Mouse (Mus musculus): ENCODE data around the gene Commd4. TPM values are rescaled to one million over a fixed set of nuclear protein-coding genes. Genes with fewer than 3 reads are reported as not detected.

Commd4 gene
- polyA plus RNA-seq, 1 experiment from 2014 or later = 90.3 TPM

- Histone ChIP-seq H3K9ac (no peak overlapping the region), H3K27me3 (replicated peaks) (no peaks in the 10 kb centered on the region), H3K27ac (no peak overlapping the region), H3K9me3 (no peaks in the 10 kb centered on the region), H3K36me3 (peaks cover 6% of the 10 kb centered on the region; the same call in 1 of the 2 replicates), H3K4me1 (peaks cover 7% of the 10 kb centered on the region), H3K4me3 (replicated peaks) (no peak overlapping the region), H3K4me2 (no peak overlapping the region)
- ATAC-seq (ENCODE audit: insufficient read depth, low FRiP score, low read depth) = no peak
- WGBS = 90% methylated on average over 7 of the region's 7 CpGs
Observed at GRCm38 (mm10) chr9:57156383-57156782, 1.7 kb downstream of the Commd4 start.

DNA sequence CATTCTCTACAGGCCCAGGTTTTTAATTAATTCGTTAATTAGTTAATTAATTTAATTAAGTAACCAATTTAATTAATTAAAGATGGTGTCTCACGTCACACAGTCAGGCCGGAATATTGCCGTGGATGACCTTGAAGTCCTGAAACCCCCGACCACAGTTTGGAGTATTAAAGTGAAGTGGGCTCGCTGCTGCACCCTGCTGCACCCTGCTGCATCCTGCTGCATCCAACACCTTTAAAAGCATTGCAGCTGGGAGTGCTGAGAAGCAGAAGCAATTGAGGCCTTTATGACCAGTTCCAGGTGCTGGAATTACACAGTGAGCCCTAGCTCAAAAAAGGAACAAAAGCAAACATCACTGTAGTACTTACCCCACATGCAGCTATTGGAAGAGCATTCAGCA lies 5.8 kb downstream of the Commd4 start:
- H3K27ac ChIP-seq = no peak overlapping the region
- no peaks in the 10 kb centered on the region for H3K27me3 ChIP-seq (replicated peaks)
- peaks cover 6% of the 10 kb centered on the region; the same call in 1 of the 2 replicates for H3K36me3 ChIP-seq
- no peak overlapping the region for H3K9ac ChIP-seq
- WGBS = 53% methylated on average over 6 of the region's 6 CpGs
- peaks cover 5% of the 10 kb centered on the region for H3K4me1 ChIP-seq
- H3K4me2 ChIP-seq = no peak overlapping the region
- ATAC-seq (ENCODE audit: insufficient read depth, low FRiP score, low read depth) = no peak
- H3K4me3 ChIP-seq (replicated peaks) = no peak overlapping the region
- H3K9me3 ChIP-seq = no peaks in the 10 kb centered on the region

- Histone ChIP-seq H3K36me3 (peaks cover 6% of the 10 kb centered on the region; the same call in 1 of the 2 replicates), H3K4me2 (no peak overlapping the region), H3K27ac (no peak overlapping the region), H3K4me3 (replicated peaks) (no peak overlapping the region), H3K4me1 (0 out of 2 replicates have a peak, but pooled peaks cover 10% of the 10 kb centered on the region), H3K27me3 (replicated peaks) (no peaks in the 10 kb centered on the region), H3K9ac (no peak overlapping the region), H3K9me3 (no peaks in the 10 kb centered on the region)
- ATAC-seq (ENCODE audit: insufficient read depth, low FRiP score, low read depth) = no peak
- WGBS = 79% methylated on average over 5 of the region's 5 CpGs
Observed at GRCm38 (mm10) chr9:57150192-57150591, 7.9 kb downstream of the Commd4 start.

DNA sequence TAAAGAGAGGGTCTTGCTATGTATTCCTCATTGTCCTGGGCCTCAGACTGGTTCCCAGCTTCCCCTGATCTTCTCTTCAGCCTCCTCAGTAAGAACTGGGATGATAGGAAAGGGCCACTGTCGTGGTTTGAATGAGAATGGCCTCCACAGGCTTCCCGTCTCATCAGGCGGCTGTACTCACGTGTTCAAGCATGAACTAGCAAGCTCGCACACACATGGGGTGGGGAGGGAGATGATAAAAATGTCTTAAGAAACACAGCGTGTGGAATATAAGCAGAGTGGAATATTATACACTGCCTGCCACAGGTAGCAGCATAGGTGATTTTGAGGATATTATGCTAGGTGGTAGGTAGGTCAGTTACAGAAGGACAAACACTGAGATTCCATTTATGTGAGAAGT lies 9.1 kb downstream of the Commd4 start:
- 0 out of 2 replicates have a peak, but pooled peaks cover 10% of the 10 kb centered on the region for H3K4me1 ChIP-seq
- no peaks in the 10 kb centered on the region for H3K27me3 ChIP-seq (replicated peaks)
- no peak for ATAC-seq (ENCODE audit: insufficient read depth, low FRiP score, low read depth)
- WGBS = 67% methylated on average over 6 of the region's 6 CpGs
- no peaks in the 10 kb centered on the region for H3K9me3 ChIP-seq
- H3K27ac ChIP-seq = peak overlapping the region; percentile 91; the same call in 1 of the 2 replicates
- H3K9ac ChIP-seq = no peak overlapping the region
- peak overlapping the region; percentile 53; the same call in 1 of the 2 replicates for H3K4me3 ChIP-seq (replicated peaks)
- H3K4me2 ChIP-seq = peak overlapping the region; percentile 71
- 0 out of 2 replicates have a peak, but pooled peaks cover 4% of the 10 kb centered on the region for H3K36me3 ChIP-seq

DNA sequence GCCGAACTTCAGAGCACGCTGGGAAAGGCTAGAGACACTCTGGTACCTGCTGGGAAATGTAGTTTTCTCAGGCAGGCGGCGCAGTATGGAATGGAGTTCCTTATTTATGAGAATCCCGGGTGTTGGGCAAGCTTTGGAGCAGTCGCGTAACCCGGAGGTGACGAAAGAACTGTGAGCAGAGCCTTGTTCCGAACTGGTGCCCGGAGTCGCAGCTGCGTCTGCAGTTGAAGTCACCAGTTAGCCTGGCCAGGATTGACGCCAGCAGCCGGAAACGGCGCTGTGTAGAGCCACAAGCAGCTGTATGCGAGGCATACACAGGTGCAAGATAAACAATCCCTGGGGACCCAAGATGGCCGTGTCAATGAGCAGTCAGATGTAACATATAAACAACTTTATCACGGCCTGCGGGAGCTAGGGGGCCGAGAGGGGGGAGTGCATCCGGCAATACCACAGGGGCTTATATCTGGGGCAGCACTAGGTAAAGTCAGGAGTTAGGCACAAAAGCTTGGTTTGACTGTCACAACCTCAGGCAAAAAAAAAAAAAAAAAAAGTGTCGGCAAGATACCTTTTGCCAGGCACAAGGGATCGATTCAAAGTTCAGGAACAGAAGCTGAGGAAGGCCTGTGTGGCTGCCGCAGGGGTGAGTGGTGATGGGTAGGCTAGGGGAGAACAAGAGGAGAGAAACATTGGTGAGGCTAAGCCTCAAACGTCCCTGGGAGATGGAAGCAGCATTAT lies 9.8 kb downstream of the Commd4 start, which contains the start of gene Neil1:
Neil1 (minus strand) TSS at position 162 of the 735 bp plus-strand sequence.
- peak within 1 kb of the TSS; percentile 71 for H3K4me2 ChIP-seq
- 0 out of 2 replicates have a peak, but pooled peaks cover 4% of the 10 kb centered on the region for H3K36me3 ChIP-seq
- H3K9ac ChIP-seq = peak within 1 kb of the TSS; percentile 57
- peak within 1 kb of the TSS; percentile 91 for H3K27ac ChIP-seq
- no peaks in the 10 kb centered on the region for H3K9me3 ChIP-seq
- H3K4me1 ChIP-seq = 0 out of 2 replicates have a peak, but pooled peaks cover 10% of the 10 kb centered on the region
- no peaks in the 10 kb centered on the region for H3K27me3 ChIP-seq (replicated peaks)
- peak; percentile 88 for ATAC-seq (ENCODE audit: insufficient read depth, low FRiP score, low read depth)
- WGBS = under 1% methylated on average over 27 of the region's 27 CpGs
- H3K4me3 ChIP-seq (replicated peaks) = peak within 1 kb of the TSS; percentile 53

DNA sequence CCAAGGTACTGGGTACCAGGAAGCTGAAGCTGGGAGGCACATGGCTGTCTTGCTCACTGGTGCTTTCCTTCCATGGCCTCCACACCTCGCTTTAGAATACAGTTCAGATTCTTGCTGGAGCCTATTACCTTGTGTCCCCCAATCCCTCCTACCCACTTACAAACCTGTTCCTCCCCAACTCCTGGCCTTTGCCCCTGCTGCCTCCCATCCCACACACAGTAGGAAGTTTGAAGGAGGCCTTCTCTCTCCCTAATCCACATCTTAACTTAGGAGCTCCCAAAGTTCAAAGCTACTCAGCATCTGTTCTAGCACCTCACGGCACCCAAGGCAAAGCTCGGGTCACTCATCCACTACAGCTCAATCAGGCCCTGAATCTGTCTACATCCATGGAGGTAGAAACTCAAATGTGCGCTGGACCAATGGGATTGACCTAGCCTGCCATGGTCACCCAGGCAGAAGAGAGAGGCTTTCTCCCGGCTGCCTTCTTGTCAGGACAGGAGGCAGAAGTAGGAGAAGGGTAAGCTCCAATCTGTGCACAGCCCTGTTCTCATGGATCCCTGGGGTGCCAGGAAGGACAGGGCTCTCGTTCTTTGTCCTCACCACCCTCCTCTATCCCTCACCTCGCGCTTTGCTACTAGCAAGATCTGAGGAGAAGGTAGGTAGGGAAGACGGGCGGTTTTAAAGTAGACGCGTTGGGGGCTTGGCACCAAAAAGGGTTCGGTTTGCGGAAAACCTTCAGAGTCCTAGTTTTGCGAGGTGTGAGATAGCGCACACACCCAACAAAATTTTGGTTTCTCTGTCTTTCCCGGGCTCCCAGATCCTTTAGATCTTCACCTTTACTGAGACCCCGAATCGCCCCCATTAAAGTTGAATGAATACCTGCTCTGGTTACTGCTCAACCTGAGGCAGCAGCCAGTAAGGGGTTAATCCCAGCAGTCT lies 10.7 kb downstream of the Commd4 start:
- H3K4me1 ChIP-seq = 0 out of 2 replicates have a peak, but pooled peaks cover 10% of the 10 kb centered on the region
- H3K9ac ChIP-seq = peak overlapping the region; percentile 57
- H3K27me3 ChIP-seq (replicated peaks) = no peaks in the 10 kb centered on the region
- H3K4me3 ChIP-seq (replicated peaks) = peak overlapping the region; percentile 53
- peak overlapping the region; percentile 91 for H3K27ac ChIP-seq
- H3K36me3 ChIP-seq = 0 out of 2 replicates have a peak, but pooled peaks cover 4% of the 10 kb centered on the region
- ATAC-seq (ENCODE audit: insufficient read depth, low FRiP score, low read depth) = no peak
- 6% methylated on average over 19 of the region's 19 CpGs for WGBS
- H3K9me3 ChIP-seq = no peaks in the 10 kb centered on the region
- peak overlapping the region; percentile 71 for H3K4me2 ChIP-seq

GRCm38 (mm10) chr9:57146451-57147066 lies 11.6 kb downstream of the Commd4 start:
- H3K9ac ChIP-seq = no peak overlapping the region
- H3K27ac ChIP-seq = no peak overlapping the region
- H3K27me3 ChIP-seq (replicated peaks) = no peaks in the 10 kb centered on the region
- no peak overlapping the region for H3K4me3 ChIP-seq (replicated peaks)
- ATAC-seq (ENCODE audit: insufficient read depth, low FRiP score, low read depth) = no peak
- WGBS = 84% methylated on average over 17 of the region's 17 CpGs
- H3K4me1 ChIP-seq = 0 out of 2 replicates have a peak, but pooled peaks cover 10% of the 10 kb centered on the region
- peaks cover 8% of the 10 kb centered on the region; the same call in 1 of the 2 replicates for H3K36me3 ChIP-seq
- 0 out of 2 replicates have a peak overlapping the region, but pooled peaks have one; percentile 71 for H3K4me2 ChIP-seq
- no peaks in the 10 kb centered on the region for H3K9me3 ChIP-seq

DNA sequence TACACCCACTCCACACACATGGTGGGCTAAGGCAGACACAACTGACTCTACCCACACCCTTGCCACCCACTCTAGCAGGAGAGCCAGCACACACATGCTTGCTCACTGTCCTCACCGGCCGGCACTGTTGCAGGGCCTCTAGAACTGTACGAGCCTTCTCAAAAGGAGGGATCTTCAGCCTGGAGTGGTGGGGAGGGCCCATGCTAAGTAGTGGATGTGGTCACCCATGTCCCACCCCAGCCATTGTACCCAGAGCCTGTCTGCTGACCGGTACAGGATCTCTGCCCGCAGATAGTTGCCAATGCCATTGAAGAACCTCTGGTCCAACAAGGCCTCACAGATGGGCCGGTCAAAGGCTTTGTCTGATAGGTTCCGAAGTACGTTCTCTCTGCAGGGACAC lies 13.3 kb downstream of the Commd4 start:
- Histone ChIP-seq H3K4me3 (replicated peaks) (no peak overlapping the region), H3K36me3 (peaks cover 24% of the 10 kb centered on the region), H3K27me3 (replicated peaks) (no peaks in the 10 kb centered on the region), H3K9me3 (no peaks in the 10 kb centered on the region), H3K4me1 (0 out of 2 replicates have a peak, but pooled peaks cover 10% of the 10 kb centered on the region), H3K9ac (no peak overlapping the region), H3K4me2 (no peak overlapping the region), H3K27ac (no peak overlapping the region)
- WGBS = 91% methylated on average over 8 of the region's 8 CpGs
- no peak for ATAC-seq (ENCODE audit: insufficient read depth, low FRiP score, low read depth)

DNA sequence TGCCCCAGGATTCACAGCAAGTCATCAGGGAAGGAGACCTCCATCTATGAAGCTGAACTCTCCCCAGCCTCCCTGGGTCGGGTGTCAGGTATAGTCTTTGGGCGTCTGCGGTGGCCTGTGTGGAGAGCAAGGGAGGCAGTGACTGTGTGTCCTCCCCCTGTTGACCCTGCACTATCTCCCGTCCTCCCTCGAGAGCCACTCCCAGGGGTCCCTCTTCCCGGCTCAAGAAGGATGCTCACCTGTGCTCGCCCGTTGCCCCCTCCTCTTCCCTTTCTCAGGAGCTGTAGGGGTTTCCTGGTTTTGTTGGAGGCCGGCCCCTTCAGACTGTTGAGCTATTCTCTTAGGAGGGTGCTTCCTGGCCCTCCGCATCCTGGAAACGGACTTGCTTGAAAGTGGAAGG lies 14.9 kb downstream of the Commd4 start:
- Histone ChIP-seq H3K4me1 (0 out of 2 replicates have a peak, but pooled peaks cover 10% of the 10 kb centered on the region), H3K9me3 (no peaks in the 10 kb centered on the region), H3K4me3 (replicated peaks) (no peak overlapping the region), H3K4me2 (no peak overlapping the region), H3K27ac (no peak overlapping the region), H3K9ac (no peak overlapping the region), H3K27me3 (replicated peaks) (no peaks in the 10 kb centered on the region), H3K36me3 (peaks cover 26% of the 10 kb centered on the region)
- ATAC-seq (ENCODE audit: insufficient read depth, low FRiP score, low read depth) = no peak
- WGBS = 83% methylated on average over 11 of the region's 11 CpGs

- Histone ChIP-seq H3K9ac (no peak overlapping the region), H3K4me1 (0 out of 2 replicates have a peak, but pooled peaks cover 1% of the 10 kb centered on the region), H3K4me3 (replicated peaks) (no peak overlapping the region), H3K4me2 (no peak overlapping the region), H3K27ac (no peak overlapping the region), H3K9me3 (no peaks in the 10 kb centered on the region), H3K27me3 (replicated peaks) (no peaks in the 10 kb centered on the region), H3K36me3 (peaks cover 26% of the 10 kb centered on the region)
- 88% methylated on average over 17 of the region's 17 CpGs for WGBS
- ATAC-seq (ENCODE audit: insufficient read depth, low FRiP score, low read depth) = no peak
Observed at GRCm38 (mm10) chr9:57141417-57142353, 16.4 kb downstream of the Commd4 start.

Measured in stomach, embryonic 15.5 days (tissue).